Mouse (Mus musculus): Measurements from ENCODE around the gene Ltbr.
"Not testable (repeated sequence)": the region's sequence is repeated elsewhere in the genome, so short reads cannot be mapped to it uniquely, and the experiment has no call there.

Ltbr gene

DNA sequence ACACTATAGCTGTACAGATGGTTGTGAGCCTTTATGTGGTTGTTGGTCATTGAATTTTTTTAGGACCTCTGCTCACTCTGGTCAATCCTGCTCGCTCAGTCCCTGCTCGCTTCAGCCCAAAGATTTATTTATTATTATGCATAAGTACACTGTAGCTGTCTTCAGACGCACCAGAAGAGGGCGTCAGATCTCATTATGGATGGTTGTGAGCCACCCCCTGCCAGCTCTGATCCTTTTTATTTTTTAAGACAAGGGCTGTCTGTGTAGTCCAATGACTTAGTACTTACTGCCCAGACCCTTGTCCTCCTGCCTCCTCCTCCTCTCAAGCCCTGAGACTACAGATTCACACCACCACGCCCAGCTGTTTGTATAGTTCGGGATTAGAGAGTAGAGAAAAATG is 47.1 kb downstream of the Ltbr start:
- DNase-seq = not testable (repeated sequence)

- no peak for DNase-seq
Observed at GRCm38 (mm10) chr6:125266091-125266490, 47.6 kb downstream of the Ltbr start.

GRCm38 (mm10) chr6:125265239-125265638 is 48.4 kb downstream of the Ltbr start:
- DNase-seq = no peak

GRCm38 (mm10) chr6:125264219-125264618 is 49.5 kb downstream of the Ltbr start:
- no peak for DNase-seq

DNA sequence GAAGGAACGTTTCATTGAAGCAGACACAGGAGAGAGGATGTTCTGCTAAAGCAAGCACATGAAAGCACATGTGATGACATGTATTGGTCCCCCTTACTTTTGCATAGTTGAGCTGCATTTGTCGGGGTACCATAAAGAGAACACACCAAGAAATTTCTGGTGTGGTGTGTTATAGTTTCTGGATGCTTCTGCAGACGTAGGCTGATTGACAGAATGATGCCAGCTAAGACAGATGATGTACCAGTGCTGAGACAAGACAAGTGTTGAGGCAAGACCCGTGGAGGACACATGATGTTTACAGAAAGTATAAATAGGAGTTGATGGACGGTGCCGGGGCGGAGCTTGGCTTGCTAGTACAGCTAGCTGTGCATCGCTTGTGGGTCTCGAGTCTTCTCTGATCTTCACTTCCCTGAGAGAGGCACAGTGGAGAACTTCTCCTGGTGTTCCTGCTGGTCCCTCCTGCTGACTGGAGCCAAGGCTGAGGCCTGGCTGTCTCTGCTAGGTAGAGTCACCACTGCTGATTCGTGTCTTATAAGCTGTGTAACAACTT is 53.6 kb downstream of the Ltbr start:
- DNase-seq = no peak
